Mouse (Mus musculus) thymus, adult 2 months (tissue): ENCODE results near the gene Osbpl8.

Experiments used
- CTCF ChIP-seq: fragments of 200-500 bp; IDR thresholded peaks from 2 replicates; pipeline ENCODE4 v1.5.1; 2012; ENCODE audit warnings: mild to moderate bottlenecking, control low read depth, low read length, moderate library complexity, borderline replicate concordance; ENCODE audit not compliant: control insufficient read depth, poor library complexity, insufficient read depth; ENCODE audit errors: extremely low read depth
- POLR2A ChIP-seq: fragments of 200-500 bp; IDR thresholded peaks from 2 replicates; pipeline ENCODE4 v1.6.1; 2012; ENCODE audit warnings: mild to moderate bottlenecking, low read length, control low read depth, moderate library complexity; ENCODE audit not compliant: control insufficient read depth, poor library complexity, insufficient read depth; ENCODE audit errors: extremely low read depth

- TF ChIP-seq CTCF (no peak), POLR2A (no peak)
These were observed 93.7 kb downstream of the Osbpl8 start for GRCm38 (mm10) chr10:111258256-111258655.
